8 mouse cellular contexts compared by ENCODE assay signal in genomic region chr1:180268249-180269031, GRCm38 (mm10). TPM values are rescaled to one million over a fixed set of nuclear protein-coding genes. Genes with fewer than 3 reads are reported as not detected.
DNase-seq lines count a peak whose midpoint lies in the region; ATAC-seq and TF ChIP-seq lines count a peak whose summit lies in the region.

No protein-coding gene starts in this region.

- ATAC-seq in forebrain, embryonic 12.5 days (ENCODE audit: low FRiP score), result peak; percentile 83
- peak; percentile 94 for ATAC-seq in neutrophil, adult 5-6 weeks (ENCODE audit: extremely low read depth, insufficient number of reproducible peaks, low FRiP score, poor library complexity, severe bottlenecking)

- H3K27me3 ChIP-seq in ES-Bruce4 (ENCODE audit: control insufficient read depth, insufficient read depth, low read length, poor library complexity, severe bottlenecking), result no peaks in the 10 kb centered on the region
- H3K27me3 ChIP-seq in forebrain, embryonic 12.5 days, result peaks cover 19% of the 10 kb centered on the region

- peaks cover 2% of the 10 kb centered on the region for H3K4me1 ChIP-seq in ES-Bruce4 (ENCODE audit: control insufficient read depth, insufficient read depth, low read length)
- H3K4me1 ChIP-seq in forebrain, embryonic 12.5 days, result peaks cover 2% of the 10 kb centered on the region; the same call in 1 of the 2 replicates

- no peaks in the 10 kb centered on the region for H3K36me3 ChIP-seq in ES-Bruce4 (ENCODE audit: control insufficient read depth, insufficient read depth, low read length, poor library complexity, severe bottlenecking)
- H3K36me3 ChIP-seq in forebrain, embryonic 12.5 days (replicated peaks), result no peaks in the 10 kb centered on the region

- H3K9me3 ChIP-seq in ES-Bruce4 (replicated peaks; ENCODE audit: control insufficient read depth, insufficient read depth, low read length, poor library complexity, severe bottlenecking), result no peaks in the 10 kb centered on the region
- H3K9me3 ChIP-seq in forebrain, embryonic 12.5 days, result no peaks in the 10 kb centered on the region

- TF ChIP-seq CTCF in ES-Bruce4 (IDR thresholded peaks at IDR 0.05; ENCODE audit: low read depth, low read length), result peak; percentile 100

- intact Hi-C loops in heart, postnatal 14 days (cut with DNase I), result loop anchor here (1.0 to 5.0 kb wide), 6 partner anchors 64 to 282 kb away; partner anchors contain the start of gene Stum

- no peak for TF ChIP-seq EP300 in ES-Bruce4 (IDR thresholded peaks at IDR 0.05; ENCODE audit: insufficient read depth, low read depth, low read length)

- no peak for TF ChIP-seq POLR2A in ES-Bruce4 (IDR thresholded peaks at IDR 0.05; ENCODE audit: insufficient read depth, low read length)

- no peak overlapping the region for H3K9ac ChIP-seq in ES-Bruce4 (ENCODE audit: low read depth, poor library complexity, severe bottlenecking)
- H3K9ac ChIP-seq in forebrain, embryonic 12.5 days, result no peak overlapping the region

- no peak overlapping the region for H3K27ac ChIP-seq in ES-Bruce4 (ENCODE audit: insufficient read depth, low read length)
- H3K27ac ChIP-seq in forebrain, embryonic 12.5 days, result no peak overlapping the region

- WGBS in forebrain, embryonic 12.5 days, result 18% methylated on average over 12 of the region's 12 CpGs

- DNase-seq in c-Kit-positive CD71-positive TER-119-negative erythroid progenitor cells, embryonic 14.5 days (ENCODE audit: low read depth), result peak; percentile 82
- peak; percentile 88 to 95 for DNase-seq in heart, postnatal 14 days
- DNase-seq in layer of hippocampus, adult 11-12 months (ENCODE audit: low spot score), result peak; percentile 97
- peak; percentile 87 to 93 for DNase-seq in lung, adult 18-20 months
- peak; percentile 82 for DNase-seq in testis, postnatal 14 days (ENCODE audit: low spot score)

- H3K4me2 ChIP-seq in forebrain, embryonic 12.5 days, result no peak overlapping the region

- no peak overlapping the region for H3K4me3 ChIP-seq in ES-Bruce4 (ENCODE audit: low read depth, low read length)
- no peak overlapping the region for H3K4me3 ChIP-seq in forebrain, embryonic 12.5 days (replicated peaks)

RNA-seq across cellular contexts. Expression of gene Psen2, which starts 5.2 kb away (rescaled TPM):
- polyA plus RNA-seq in ES-Bruce4 (2011; ENCODE audit: insufficient read depth, insufficient read length, low read depth, missing spikeins), result 11.7 and 13.7 TPM in 2 replicates
- polyA plus RNA-seq in forebrain, embryonic 12.5 days (2016; fragmentation: Nextera tagmentation; extraction: Ambion mirVana), result 6.4 and 7.9 TPM in 2 replicates
- 10 to 100 TPM; 12.0 to 13.0 TPM for total RNA-seq in heart, postnatal 14 days (2021)
- 66.0 and 74.3 TPM in 2 replicates for total RNA-seq in neutrophil, adult 5-6 weeks (2017)
